9 mouse cellular contexts compared by ENCODE assay signal in genomic region chr10:127068360-127069038, GRCm38 (mm10). TPM values are rescaled to one million over a fixed set of nuclear protein-coding genes. Genes with fewer than 3 reads are reported as not detected.
A peak's percentile ranks its signal among the peaks of the same experiment; 100 is the strongest.
DNase-seq lines count a peak whose midpoint lies in the region; ATAC-seq and TF ChIP-seq lines count a peak whose summit lies in the region.
"Had no signal": no experiment of that assay in that cellular context is flagged by ENCODE, and none has a peak within 500 bp of the region (broad histone marks: within the 10 kb centered on the region; RNA-seq: fewer than 3 reads in every experiment).

No protein-coding gene starts in this region.

- ATAC-seq in embryonic facial prominence, embryonic 14.5 days (ENCODE audit: low read depth): no peak
- no peak for ATAC-seq in neural tube, embryonic 12.5 days (ENCODE audit: low FRiP score, low read depth)
- no peak for ATAC-seq in erythroid progenitor cell, adult 5-6 weeks (replicated peaks; ENCODE audit: low FRiP score, poor library complexity, severe bottlenecking)

- H3K79me2 ChIP-seq in heart, adult 2 months (replicated peaks; ENCODE audit: control insufficient read depth, insufficient read depth, low read length): no peaks in the 10 kb centered on the region

- intact Hi-C loops in heart, adult 2 months (cut with DNase I): loop anchor here (10.0 kb wide), 1 partner anchor 1676 kb away; the partner anchor contains the start of genes Dgka and Pym1

- no peak for TF ChIP-seq POLR2A in heart, adult 2 months (IDR thresholded peaks at IDR 0.05; ENCODE audit: insufficient read depth, low read depth, low read length)

- peak overlapping the region; percentile 73 for H3K9ac ChIP-seq in embryonic facial prominence, embryonic 14.5 days (ENCODE audit: low read depth, low read length)
- H3K9ac ChIP-seq in neural tube, embryonic 12.5 days: peak overlapping the region; percentile 64
- H3K9ac ChIP-seq in heart, adult 2 months (ENCODE audit: low read depth, low read length): no peak overlapping the region

- no peaks in the 10 kb centered on the region for H3K9me3 ChIP-seq in embryonic facial prominence, embryonic 14.5 days (ENCODE audit: control insufficient read depth, low read length)
- H3K9me3 ChIP-seq in limb, embryonic 10.5 days (replicated peaks): no peaks in the 10 kb centered on the region
- no peaks in the 10 kb centered on the region for H3K9me3 ChIP-seq in neural tube, embryonic 12.5 days

- DNase-seq in layer of hippocampus, adult 2 months (ENCODE audit: low spot score in 2 of 2): no peak
- DNase-seq in layer of hippocampus, postnatal 25 days (ENCODE audit: extremely low spot score in 1 of 2, low spot score in 1 of 2): no peak
- DNase-seq in embryonic facial prominence, embryonic 14.5 days (ENCODE audit: low spot score): no peak
- DNase-seq in limb, embryonic 10.5 days (ENCODE audit: low spot score): no peak
- no peak for DNase-seq in natural killer cell, adult 2 months (ENCODE audit: low spot score in 2 of 2)
- DNase-seq in heart, adult 2 months: no peak
- DNase-seq: thymus, adult 2 months had no signal

- TF ChIP-seq CTCF in layer of hippocampus, adult 2 months (conservative IDR thresholded peaks at IDR 0.05): no peak
- TF ChIP-seq CTCF in heart, adult 2 months (IDR thresholded peaks at IDR 0.05): no peak

- peak overlapping the region; percentile 89; the same call in 1 of the 2 replicates for H3K4me3 ChIP-seq in layer of hippocampus, adult 2 months
- H3K4me3 ChIP-seq in embryonic facial prominence, embryonic 14.5 days (ENCODE audit: low read depth, low read length): peak overlapping the region; percentile 62
- peak overlapping the region; percentile 68 for H3K4me3 ChIP-seq in limb, embryonic 10.5 days
- H3K4me3 ChIP-seq in neural tube, embryonic 12.5 days: peak overlapping the region; percentile 55
- no peak overlapping the region for H3K4me3 ChIP-seq in heart, adult 2 months

- H3K27ac ChIP-seq in layer of hippocampus, adult 2 months: peak overlapping the region; percentile 94; the same call in 1 of the 2 replicates
- peak overlapping the region; percentile 91 for H3K27ac ChIP-seq in embryonic facial prominence, embryonic 14.5 days (replicated peaks; ENCODE audit: low read depth, low read length)
- peak overlapping the region; percentile 89 for H3K27ac ChIP-seq in limb, embryonic 10.5 days
- no peak overlapping the region for H3K27ac ChIP-seq in neural tube, embryonic 12.5 days
- H3K27ac ChIP-seq in heart, adult 2 months: no peak overlapping the region

- 70% methylated on average over 9 of the region's 9 CpGs for WGBS in embryonic facial prominence, embryonic 14.5 days
- WGBS in limb, embryonic 10.5 days: 88% methylated on average over 9 of the region's 9 CpGs
- WGBS in neural tube, embryonic 12.5 days: 83% methylated on average over 9 of the region's 9 CpGs
- WGBS in heart, adult 2 months: 68% methylated on average over 9 of the region's 9 CpGs

- H3K27me3 ChIP-seq in embryonic facial prominence, embryonic 14.5 days (replicated peaks; ENCODE audit: control insufficient read depth, insufficient read depth, low read length): no peaks in the 10 kb centered on the region
- no peaks in the 10 kb centered on the region for H3K27me3 ChIP-seq in limb, embryonic 10.5 days (ENCODE audit: low read depth, poor library complexity, severe bottlenecking)
- no peaks in the 10 kb centered on the region for H3K27me3 ChIP-seq in neural tube, embryonic 12.5 days (replicated peaks)
- no peaks in the 10 kb centered on the region for H3K27me3 ChIP-seq in heart, adult 2 months (ENCODE audit: control insufficient read depth, insufficient read depth, low read length)

- H3K4me1 ChIP-seq in embryonic facial prominence, embryonic 14.5 days (ENCODE audit: control insufficient read depth, insufficient read depth, low read length): peaks cover 22% of the 10 kb centered on the region
- H3K4me1 ChIP-seq in limb, embryonic 10.5 days: peaks cover 38% of the 10 kb centered on the region
- peaks cover 44% of the 10 kb centered on the region for H3K4me1 ChIP-seq in neural tube, embryonic 12.5 days
- peaks cover 7% of the 10 kb centered on the region for H3K4me1 ChIP-seq in heart, adult 2 months (ENCODE audit: control insufficient read depth, insufficient read depth, low read length)

- TF ChIP-seq EP300 in heart, adult 2 months (IDR thresholded peaks at IDR 0.05; ENCODE audit: insufficient read depth, low read depth, low read length): no peak

- H3K36me3 ChIP-seq in embryonic facial prominence, embryonic 14.5 days (ENCODE audit: control insufficient read depth, insufficient read depth, low read length): peaks cover 45% of the 10 kb centered on the region
- peaks cover 47% of the 10 kb centered on the region for H3K36me3 ChIP-seq in limb, embryonic 10.5 days
- peaks cover 40% of the 10 kb centered on the region for H3K36me3 ChIP-seq in neural tube, embryonic 12.5 days
- no peaks in the 10 kb centered on the region for H3K36me3 ChIP-seq in heart, adult 2 months (ENCODE audit: control insufficient read depth, insufficient read depth, low read length)

- H3K4me2 ChIP-seq in embryonic facial prominence, embryonic 14.5 days (ENCODE audit: low read depth, low read length): peak overlapping the region; percentile 76
- H3K4me2 ChIP-seq in neural tube, embryonic 12.5 days (replicated peaks): peak overlapping the region; percentile 96

RNA-seq across cellular contexts. Expression of gene Tspan31, which starts 1.6 kb away (rescaled TPM):
- 10 to 100 TPM; 57.2 to 62.1 TPM for total RNA-seq in layer of hippocampus, adult 2 months (2021)
- 10 to 100 TPM; 60.2 to 61.8 TPM for total RNA-seq in layer of hippocampus, postnatal 25 days (2021)
- 51.8 and 53.6 TPM in 2 replicates for polyA plus RNA-seq in embryonic facial prominence, embryonic 14.5 days (2014; fragmentation: Nextera tagmentation; extraction: Ambion mirVana)
- polyA plus RNA-seq in limb, embryonic 10.5 days (2016; fragmentation: Nextera tagmentation; extraction: Ambion mirVana): 169 and 181 TPM in 2 replicates
- 137 and 147 TPM in 2 replicates for polyA plus RNA-seq in neural tube, embryonic 12.5 days (2016; fragmentation: Nextera tagmentation; extraction: Ambion mirVana)
- total RNA-seq in erythroid progenitor cell, adult 5-6 weeks (2015; ENCODE audit: low replicate concordance): 13.0 and 18.0 TPM in 2 replicates
- 6.6 and 8.5 TPM in 2 replicates for total RNA-seq in erythroid progenitor cell, adult 5-6 weeks (2017; ENCODE audit: low replicate concordance)
- total RNA-seq in heart, adult 2 months (2021): 10 to 100 TPM; 39.3 to 51.0 TPM
- polyA plus RNA-seq in heart, adult 2 months (2012; rRNA removed): 67.6 and 130 TPM in 2 replicates

RNA-seq across cellular contexts. Expression of gene Cdk4, which starts 5.2 kb away (rescaled TPM):
- 10 to 100 TPM; 84.6 to 94.8 TPM for total RNA-seq in layer of hippocampus, adult 2 months (2021)
- total RNA-seq in layer of hippocampus, postnatal 25 days (2021): 100 to 1,000 TPM; 104 to 110 TPM
- polyA plus RNA-seq in embryonic facial prominence, embryonic 14.5 days (2014; fragmentation: Nextera tagmentation; extraction: Ambion mirVana): 1,371 and 1,625 TPM in 2 replicates
- polyA plus RNA-seq in limb, embryonic 10.5 days (2016; fragmentation: Nextera tagmentation; extraction: Ambion mirVana): 3,142 and 3,162 TPM in 2 replicates
- polyA plus RNA-seq in neural tube, embryonic 12.5 days (2016; fragmentation: Nextera tagmentation; extraction: Ambion mirVana): 1,857 and 1,896 TPM in 2 replicates
- total RNA-seq in erythroid progenitor cell, adult 5-6 weeks (2015; ENCODE audit: low replicate concordance): 84.3 and 107 TPM in 2 replicates
- total RNA-seq in erythroid progenitor cell, adult 5-6 weeks (2017; ENCODE audit: low replicate concordance): 42.7 and 99.2 TPM in 2 replicates
- 10 to 100 TPM; 77.8 to 83.0 TPM for total RNA-seq in heart, adult 2 months (2021)
- polyA plus RNA-seq in heart, adult 2 months (2012; rRNA removed): 110 and 139 TPM in 2 replicates

RNA-seq across cellular contexts. Expression of gene Agap2, which starts 6.6 kb away (rescaled TPM):
- 100 to 1,000 TPM; 820 to 844 TPM for total RNA-seq in layer of hippocampus, adult 2 months (2021)
- total RNA-seq in layer of hippocampus, postnatal 25 days (2021): 100 to 1,000 TPM; 754 to 837 TPM
- polyA plus RNA-seq in embryonic facial prominence, embryonic 14.5 days (2014; fragmentation: Nextera tagmentation; extraction: Ambion mirVana): 0.45 and 0.72 TPM in 2 replicates
- polyA plus RNA-seq in limb, embryonic 10.5 days (2016; fragmentation: Nextera tagmentation; extraction: Ambion mirVana): 0.03 TPM in 1 of 2 replicates, not detected in the other
- 1.1 and 1.3 TPM in 2 replicates for polyA plus RNA-seq in neural tube, embryonic 12.5 days (2016; fragmentation: Nextera tagmentation; extraction: Ambion mirVana)
- 1.1 and 3.8 TPM in 2 replicates for total RNA-seq in erythroid progenitor cell, adult 5-6 weeks (2015; ENCODE audit: low replicate concordance)
- total RNA-seq in erythroid progenitor cell, adult 5-6 weeks (2017; ENCODE audit: low replicate concordance): 2.2 and 51.8 TPM in 2 replicates
- 1 to 10 TPM; 5.0 to 5.5 TPM for total RNA-seq in heart, adult 2 months (2021)
- 2.9 and 4.8 TPM in 2 replicates for polyA plus RNA-seq in heart, adult 2 months (2012; rRNA removed)

RNA-seq across cellular contexts. Expression of gene March9, which starts 8.5 kb away (rescaled TPM):
- total RNA-seq in layer of hippocampus, adult 2 months (2021): 10 to 100 TPM; 19.8 TPM
- 10 to 100 TPM; 23.0 to 25.1 TPM for total RNA-seq in layer of hippocampus, postnatal 25 days (2021)
- 1.5 and 2.0 TPM in 2 replicates for polyA plus RNA-seq in embryonic facial prominence, embryonic 14.5 days (2014; fragmentation: Nextera tagmentation; extraction: Ambion mirVana)
- 0.33 and 0.79 TPM in 2 replicates for polyA plus RNA-seq in limb, embryonic 10.5 days (2016; fragmentation: Nextera tagmentation; extraction: Ambion mirVana)
- 6.1 TPM in 2 replicates for polyA plus RNA-seq in neural tube, embryonic 12.5 days (2016; fragmentation: Nextera tagmentation; extraction: Ambion mirVana)
- total RNA-seq in erythroid progenitor cell, adult 5-6 weeks (2015; ENCODE audit: low replicate concordance): not detected in 2 replicates
- not detected in 2 replicates for total RNA-seq in erythroid progenitor cell, adult 5-6 weeks (2017; ENCODE audit: low replicate concordance)
- 1 to 10 TPM; 2.8 to 3.1 TPM for total RNA-seq in heart, adult 2 months (2021)
- polyA plus RNA-seq in heart, adult 2 months (2012; rRNA removed): 2.5 and 2.7 TPM in 2 replicates

RNA-seq across cellular contexts. Expression of gene Cyp27b1, which starts 20.4 kb away (rescaled TPM):
- total RNA-seq in layer of hippocampus, adult 2 months (2021): 1 to 10 TPM; 1.0 to 1.1 TPM
- under 1 TPM; 0.27 to 0.80 TPM for total RNA-seq in layer of hippocampus, postnatal 25 days (2021)
- 0.13 and 0.29 TPM in 2 replicates for polyA plus RNA-seq in embryonic facial prominence, embryonic 14.5 days (2014; fragmentation: Nextera tagmentation; extraction: Ambion mirVana)
- polyA plus RNA-seq in limb, embryonic 10.5 days (2016; fragmentation: Nextera tagmentation; extraction: Ambion mirVana): 0.11 and 0.24 TPM in 2 replicates
- polyA plus RNA-seq in neural tube, embryonic 12.5 days (2016; fragmentation: Nextera tagmentation; extraction: Ambion mirVana): 0.13 and 0.25 TPM in 2 replicates
- total RNA-seq in erythroid progenitor cell, adult 5-6 weeks (2015; ENCODE audit: low replicate concordance): not detected in 2 replicates
- total RNA-seq in erythroid progenitor cell, adult 5-6 weeks (2017; ENCODE audit: low replicate concordance): not detected in 2 replicates
- under 1 TPM in 1 of 2 experiments, not detected in 1; 0.10 TPM for total RNA-seq in heart, adult 2 months (2021)
- 0.12 and 0.35 TPM in 2 replicates for polyA plus RNA-seq in heart, adult 2 months (2012; rRNA removed)

Comparison
In these comparisons a context has a peak if more than half of its experiments do, and no peak if none do; other contexts are left out.
1. H3K27ac ChIP-seq: peak in layer of hippocampus, adult 2 months (single experiment), embryonic facial prominence, embryonic 14.5 days (single experiment) and limb, embryonic 10.5 days (single experiment); none in neural tube, embryonic 12.5 days (single experiment) and heart, adult 2 months (single experiment).
2. RNA of gene Agap2, which starts 6.6 kb away (total RNA-seq): 820 to 844 TPM in layer of hippocampus, adult 2 months and 754 to 837 TPM in layer of hippocampus, postnatal 25 days; 1.1 to 51.8 TPM in erythroid progenitor cell, adult 5-6 weeks and 5.0 to 5.5 TPM in heart, adult 2 months; every median in the first group is over 10 times any median in the second.